Mouse (Mus musculus) embryo, embryonic 11 days (tissue): ENCODE data around the gene Isca1.
"Not testable (repeated sequence)": the region's sequence is repeated elsewhere in the genome, so short reads cannot be mapped to it uniquely, and the experiment has no call there.

ENCODE experiments used
- DNase-seq: peaks from one replicate; pipeline ENCODE4 v3.0.0-alpha.2; 2015

Gene Isca1

DNA sequence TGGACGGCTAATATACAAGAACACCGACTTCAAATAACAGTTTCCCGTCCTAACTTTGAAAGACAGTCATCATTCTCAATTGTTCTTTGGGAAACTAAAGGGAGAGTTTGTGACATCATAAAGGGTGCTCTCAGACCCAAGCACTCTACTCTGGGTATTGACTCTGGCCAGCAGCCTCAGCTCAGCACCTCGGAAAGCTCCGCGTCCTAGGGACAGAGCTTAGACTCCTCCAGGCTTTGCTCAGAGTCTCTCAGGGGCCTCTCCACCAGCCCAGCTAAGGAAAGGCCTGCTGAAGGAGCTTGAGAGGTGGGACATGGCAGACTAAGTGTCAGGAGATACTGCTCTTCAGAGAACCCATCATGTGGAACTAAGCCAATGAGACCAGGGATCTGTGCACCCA lies 23.4 kb downstream of the Isca1 start:
- DNase-seq, result no peak

DNA sequence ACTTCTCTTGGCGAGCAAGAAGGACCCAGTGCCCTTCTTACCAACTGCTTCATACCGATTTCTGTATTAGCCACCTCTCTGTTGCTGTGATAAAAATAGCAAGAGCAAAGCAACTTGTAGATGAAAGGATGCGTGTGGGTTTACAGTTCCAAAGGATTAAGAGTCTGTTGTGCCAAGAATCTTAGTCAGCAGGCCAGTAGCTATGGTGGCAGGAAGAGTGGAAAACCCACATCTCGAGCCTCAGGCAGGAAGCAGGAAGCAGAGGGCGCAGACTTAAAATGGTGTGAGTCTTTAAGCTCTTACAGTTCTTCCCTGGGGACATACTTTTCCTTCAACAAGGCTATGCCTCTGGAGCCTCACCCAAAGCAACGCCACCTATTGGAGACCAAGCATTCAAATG lies 24.1 kb downstream of the Isca1 start:
- no peak for DNase-seq

DNA sequence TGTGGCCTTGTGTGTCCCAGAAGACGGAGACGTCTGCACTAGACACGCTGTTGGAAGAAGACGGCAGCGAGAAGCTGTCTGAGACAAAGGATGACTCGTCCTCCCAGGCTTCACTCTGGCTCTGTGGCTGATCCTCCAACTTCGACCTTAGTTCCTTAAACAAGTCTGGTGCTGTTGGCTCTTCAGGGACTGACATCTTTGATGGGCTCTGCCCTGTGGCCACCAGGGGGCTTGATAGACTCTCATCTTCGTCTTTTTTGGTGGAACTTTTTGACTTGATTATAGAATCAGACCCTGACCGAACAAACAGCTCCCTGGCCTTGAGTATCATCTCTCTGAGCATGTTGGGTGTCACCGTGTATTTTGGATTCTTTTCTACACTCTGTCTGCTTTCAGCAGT lies 27.9 kb downstream of the Isca1 start:
- DNase-seq, result no peak

DNA sequence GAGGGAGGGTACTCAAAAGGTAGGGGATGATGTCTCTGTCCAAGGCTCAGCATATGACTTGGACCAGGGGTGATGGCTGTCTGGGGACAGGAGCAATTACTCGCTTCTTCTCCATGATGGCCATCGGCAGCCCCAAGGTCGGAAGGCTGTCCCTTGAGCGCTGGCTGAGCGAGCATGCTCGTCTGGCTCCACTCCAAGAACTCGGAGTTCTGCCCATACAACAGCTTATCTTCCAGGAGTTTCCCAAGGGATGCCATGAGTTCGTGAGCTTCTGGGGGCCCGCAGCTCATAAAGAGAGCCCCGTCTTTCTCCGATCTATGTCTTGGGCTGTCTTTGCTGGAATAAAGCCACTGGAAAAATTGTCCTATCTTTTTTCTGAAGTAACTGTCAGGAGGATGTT lies 28.5 kb downstream of the Isca1 start:
- no peak for DNase-seq

DNA sequence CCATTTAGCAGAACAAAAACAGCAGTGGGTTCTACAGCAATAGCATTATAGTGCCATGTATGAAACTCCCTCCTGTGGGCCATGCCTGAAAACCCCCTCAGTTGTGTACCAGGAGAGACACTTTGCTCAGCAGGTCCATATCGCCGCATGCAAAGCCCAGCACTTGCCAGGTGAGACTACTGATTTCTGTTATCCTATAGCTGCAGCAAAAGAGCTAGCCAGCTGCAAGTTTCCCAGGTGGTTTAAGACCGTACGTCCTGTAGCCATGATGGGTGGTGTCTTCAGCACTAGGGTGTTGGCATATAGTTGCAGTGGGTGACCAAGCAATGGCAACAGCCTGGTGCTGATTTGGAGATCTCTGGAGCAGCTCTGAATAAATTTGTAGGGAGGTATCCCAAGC lies 30.2 kb downstream of the Isca1 start:
- no peak for DNase-seq

DNA sequence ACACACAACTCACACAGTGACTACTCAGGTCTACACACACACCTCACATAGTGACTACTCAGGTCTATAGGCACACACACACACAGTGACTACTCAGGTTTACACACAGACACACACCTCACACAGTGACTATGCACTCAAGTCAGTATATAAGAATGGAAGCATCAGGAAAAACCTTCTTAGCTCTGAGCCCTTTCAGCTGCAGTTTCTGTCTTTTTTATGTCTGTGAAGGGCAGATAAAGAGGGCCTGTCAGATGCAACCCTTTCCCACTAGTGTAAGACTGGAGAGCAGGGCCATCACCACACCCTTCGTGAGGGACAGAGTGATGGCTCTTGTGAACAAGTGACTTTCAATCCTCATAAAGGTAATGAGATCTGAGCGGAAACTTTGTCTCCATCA lies 31.2 kb downstream of the Isca1 start:
- DNase-seq, result no peak

DNA sequence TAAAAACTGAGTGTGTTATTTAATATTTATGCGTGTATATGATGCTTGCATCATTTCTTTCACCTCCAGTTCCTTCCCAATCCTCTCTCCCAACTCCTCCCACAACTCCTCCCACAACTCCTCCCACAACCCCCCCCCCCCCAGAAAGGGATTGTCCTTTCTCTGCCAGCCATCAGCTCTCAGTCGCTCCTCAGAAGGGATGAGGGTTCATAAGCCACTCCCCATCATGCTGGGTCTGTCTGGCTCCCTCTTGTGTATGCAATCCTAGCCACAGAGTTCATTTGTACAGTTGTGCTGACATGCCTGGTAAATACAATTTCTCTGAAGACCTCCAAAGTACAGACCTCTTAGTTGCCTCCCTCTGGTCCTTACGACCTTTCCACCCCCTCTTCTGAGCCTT lies 34.4 kb downstream of the Isca1 start:
- DNase-seq, result peak; percentile 44

DNA sequence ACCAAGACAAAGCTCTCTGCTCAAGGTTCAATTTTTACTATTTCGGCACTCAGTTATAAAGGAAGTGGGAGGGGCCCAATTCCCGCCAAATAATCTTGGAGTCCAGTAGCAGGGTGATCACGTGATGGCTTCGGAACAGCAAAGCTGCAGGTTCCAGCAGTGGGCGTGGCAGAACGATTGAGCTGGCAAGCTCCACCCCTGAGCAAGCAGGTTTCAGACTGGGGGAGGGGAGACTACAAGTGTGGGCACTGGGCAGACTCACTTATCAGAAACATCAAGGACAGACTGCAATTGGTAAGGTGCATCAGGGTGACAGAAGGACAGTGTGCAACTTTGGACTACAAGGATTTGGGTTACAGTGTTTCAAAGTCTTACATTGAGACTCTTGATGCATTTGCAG lies 35.3 kb downstream of the Isca1 start:
- DNase-seq, result not testable (repeated sequence)

DNA sequence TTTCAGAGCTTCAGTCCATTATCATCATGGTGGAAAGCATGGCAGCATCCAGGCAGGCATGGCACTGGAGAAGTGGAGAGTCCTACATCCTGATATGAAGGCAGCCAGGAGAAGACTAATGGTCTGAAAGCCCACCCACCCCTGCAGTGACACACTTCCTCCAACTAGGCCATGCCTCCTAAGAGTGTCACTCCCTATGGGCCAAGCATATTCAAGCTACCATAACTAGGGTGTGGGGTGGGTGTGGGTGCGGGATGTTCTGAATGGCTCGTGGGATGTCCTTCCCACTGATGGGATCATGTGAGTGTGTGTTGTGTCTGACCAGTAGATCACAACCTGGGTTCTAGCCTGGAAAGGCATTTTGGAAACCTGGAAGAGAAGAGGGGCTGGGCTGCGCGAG lies 35.7 kb downstream of the Isca1 start:
- DNase-seq, result no peak

DNA sequence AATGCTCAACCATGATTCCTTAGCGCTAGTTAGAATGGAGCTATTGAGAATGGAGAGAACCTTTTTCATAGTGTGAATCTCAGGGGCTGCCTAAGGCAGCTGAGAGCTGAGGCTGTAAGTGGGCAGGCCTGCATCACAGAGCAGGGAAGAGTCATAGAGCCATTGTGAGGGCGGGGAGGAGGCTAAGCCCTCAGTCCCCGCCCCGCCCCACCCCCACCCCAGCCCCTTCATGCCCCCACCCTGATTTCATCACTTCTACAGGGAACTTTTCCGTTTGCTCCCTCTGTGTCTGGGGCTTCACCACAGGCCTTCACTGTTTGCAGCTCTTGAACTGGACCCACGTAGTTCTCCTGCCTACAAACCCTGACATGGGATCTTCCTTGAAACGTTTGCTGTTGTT lies 38.0 kb downstream of the Isca1 start, which contains the start of gene Spata31d1d:
TSS of gene Spata31d1d (minus strand) at position 101 of the 400 bp plus-strand sequence.
- DNase-seq, result no peak

DNA sequence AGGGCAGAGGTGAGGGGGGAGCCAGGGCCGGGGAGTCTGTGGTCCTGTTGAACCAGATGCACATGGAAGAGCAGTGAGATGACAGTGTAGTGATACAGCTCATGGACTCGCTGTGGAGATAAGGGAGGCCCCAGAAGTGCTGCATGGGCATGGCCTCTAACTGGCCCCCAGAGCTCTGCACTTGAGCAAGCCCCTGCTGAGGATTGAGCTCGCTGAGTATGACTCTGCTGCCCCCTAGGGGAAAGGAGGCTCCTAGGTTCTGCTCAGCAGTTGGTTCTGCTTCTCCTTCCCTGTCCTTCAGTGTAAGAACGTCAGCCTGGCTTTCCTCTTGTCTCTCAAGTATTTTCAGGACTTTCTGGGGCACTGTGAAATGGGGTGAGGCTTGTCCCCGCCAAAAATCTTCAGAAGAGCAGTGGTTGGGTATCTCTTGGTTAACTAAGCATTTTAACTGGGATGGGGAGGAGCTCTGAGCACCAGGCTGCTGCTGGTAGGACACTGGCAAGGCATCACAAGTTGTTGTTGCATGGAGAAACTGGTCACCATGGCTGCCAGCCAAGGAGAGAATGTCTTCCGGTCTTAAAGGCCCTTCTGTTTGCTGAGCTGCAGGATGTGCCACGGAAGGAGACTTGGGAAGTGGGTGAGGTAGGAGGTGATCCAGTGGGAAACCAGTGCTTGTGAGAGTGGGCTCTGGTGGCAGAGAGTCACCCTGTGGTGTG lies 41.1 kb downstream of the Isca1 start:
- DNase-seq, result peak; percentile 92

DNA sequence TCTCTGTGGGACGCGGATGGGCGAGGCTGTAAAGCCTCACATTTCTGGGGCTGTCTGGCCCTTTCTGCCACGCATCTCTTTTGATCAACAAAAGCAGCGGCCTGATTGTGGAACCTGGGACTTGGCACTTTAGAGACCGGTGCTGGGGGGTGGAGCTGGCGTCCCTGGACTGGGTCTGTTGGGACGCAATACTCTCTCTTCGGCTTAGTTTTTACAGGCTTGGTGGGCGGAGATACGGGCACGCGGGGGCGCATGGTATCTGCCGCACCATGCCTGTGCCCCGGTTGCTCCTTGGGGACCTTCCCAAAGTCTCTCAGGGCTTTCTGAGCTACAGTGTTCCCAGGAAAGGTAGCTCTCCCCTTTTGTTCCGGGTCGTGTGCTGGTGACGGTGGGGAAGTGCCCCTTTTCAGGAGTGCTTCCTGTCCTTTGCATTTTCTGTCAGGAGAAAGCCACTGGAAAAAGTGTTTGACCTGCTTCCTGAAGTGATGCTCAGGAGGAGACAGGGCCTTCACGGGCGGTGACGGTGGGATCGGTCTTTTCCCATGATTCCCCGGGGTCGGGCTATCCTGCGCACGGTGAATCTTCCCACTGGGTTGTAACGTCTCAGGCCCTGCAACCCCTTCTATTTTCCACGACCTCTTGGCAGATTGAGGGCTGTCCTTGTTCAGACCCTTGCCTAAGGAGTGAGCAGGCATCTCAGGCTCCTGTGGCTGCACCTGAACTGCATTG lies 43.3 kb downstream of the Isca1 start:
- no peak for DNase-seq

DNA sequence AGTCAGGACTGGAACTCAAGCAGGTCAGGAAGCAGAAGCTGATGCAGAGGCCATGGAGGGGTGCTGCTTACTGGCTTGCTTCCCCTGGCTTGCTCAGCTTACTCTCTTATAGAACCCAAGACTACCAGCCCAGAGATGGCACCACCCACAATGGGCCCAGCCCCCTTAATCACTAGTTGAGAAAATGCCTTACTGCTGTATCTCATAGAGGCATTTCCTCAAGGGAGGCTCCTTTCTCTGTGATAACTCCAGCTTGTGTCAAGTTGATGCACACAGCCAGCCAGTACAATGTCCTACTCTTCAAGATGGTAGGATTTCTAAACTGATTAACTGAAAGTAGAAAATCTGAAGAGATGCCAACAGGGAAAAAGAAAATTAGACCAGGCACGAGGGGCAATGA lies 47.5 kb downstream of the Isca1 start:
- not testable (repeated sequence) for DNase-seq

DNA sequence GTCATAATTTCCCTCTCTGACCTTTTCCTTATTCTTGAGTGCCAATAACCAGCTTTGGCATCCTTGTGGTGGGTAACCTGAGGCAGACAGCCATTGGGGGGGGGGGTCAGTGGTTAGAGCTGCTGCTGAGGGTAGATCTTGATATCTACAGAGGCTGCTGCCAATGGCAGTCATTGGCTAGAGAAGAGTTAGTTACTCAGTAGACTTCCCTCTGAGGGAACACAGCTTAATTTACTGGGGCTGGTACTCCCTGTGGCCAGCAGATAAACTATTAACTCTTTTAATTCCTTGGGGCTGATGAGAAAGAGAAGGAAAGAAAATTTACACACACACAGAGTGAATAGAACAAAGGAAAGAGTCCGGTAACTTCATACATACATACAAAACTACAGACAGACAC lies 50.1 kb downstream of the Isca1 start:
- DNase-seq, result no peak

DNA sequence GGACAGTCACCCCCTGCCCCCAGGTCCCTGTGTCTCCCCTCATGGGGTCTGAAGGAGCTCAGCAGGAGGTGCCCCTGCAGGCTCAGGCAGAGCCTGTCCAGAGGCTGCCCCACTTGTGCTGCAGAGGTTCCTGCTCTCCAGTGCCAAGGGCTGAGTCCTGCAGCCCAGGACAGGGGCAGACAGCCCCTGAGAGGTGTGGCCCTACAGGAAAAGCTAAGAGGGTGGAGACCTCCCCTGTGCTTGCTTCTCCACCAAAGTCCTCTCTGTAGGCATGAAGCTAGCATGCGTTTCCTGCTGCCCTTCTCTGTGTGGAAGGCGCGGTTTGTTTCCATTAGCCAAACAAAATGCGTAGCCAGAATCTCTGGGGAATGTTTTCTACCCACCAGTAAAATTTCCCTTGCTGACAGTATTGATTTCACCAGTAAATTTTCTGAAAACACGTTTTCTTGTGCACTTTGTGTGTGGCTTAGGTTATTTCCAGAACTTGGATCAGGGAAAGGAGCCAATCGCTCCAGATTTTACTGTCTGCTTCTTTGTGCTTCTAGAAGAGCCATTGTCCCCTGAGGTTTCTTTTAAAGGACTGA lies 50.7 kb downstream of the Isca1 start:
- DNase-seq, result not testable (repeated sequence)

DNA sequence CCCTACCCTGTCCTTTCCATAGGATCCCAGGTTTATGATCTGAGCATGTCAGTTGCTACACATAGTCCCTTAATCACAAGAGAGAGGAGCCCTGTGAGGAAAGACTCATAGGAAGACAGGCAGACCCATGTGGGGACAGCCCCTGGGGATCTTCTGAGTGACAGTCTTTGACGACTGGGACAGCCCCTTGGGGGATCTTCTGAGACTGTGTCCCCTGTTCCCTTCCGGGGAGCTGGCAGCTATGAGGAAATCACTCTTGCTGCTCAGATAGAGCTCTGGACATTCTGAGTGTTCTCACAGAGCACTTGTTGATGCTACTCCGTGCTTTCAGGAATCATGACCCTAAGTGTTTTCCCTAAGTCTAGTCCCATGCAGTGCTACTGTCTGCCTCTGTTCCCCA lies 55.9 kb downstream of the Isca1 start:
- no peak for DNase-seq

DNA sequence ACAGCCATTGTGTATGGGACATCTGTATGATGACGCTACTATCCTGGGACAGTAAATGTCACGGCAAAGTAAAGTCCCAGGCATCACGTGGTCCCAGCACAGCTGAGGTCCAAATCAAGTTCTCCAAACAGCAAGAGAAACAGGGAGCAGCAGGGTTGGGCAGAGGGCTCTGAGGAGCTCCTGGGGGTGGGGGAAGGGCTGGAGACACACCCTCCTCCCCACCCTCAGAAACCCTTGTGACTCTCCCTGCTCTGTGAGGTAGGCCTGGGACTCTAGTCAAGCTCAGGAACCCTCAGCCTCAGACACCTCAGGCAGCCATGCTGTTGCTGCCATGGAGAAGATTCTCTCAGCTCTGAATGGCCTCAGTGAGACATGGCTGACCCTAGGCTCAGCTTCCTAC lies 57.6 kb downstream of the Isca1 start, which contains the start of gene Spata31d1b:
TSS of gene Spata31d1b (plus strand) at position 301 of the 400 bp plus-strand sequence.
- not testable (repeated sequence) for DNase-seq

DNA sequence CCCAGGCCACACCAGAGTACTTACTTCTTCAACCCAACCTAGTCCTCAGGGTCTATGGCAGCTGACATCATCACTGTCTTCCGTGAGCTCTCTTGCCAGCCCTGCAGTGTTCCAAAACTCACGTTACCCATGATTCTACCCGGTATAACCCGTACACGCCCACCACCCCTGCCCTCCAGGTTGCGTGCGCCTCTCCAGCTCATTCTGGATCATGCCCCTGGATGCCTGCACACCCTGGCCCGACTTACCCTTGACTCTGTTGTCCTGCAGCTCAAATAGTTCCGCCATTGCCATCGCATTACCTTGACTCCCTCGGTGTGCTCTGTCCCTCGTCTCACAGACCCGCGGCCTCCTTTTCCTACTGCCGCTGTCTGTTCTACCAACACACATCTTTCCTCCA lies 59.4 kb downstream of the Isca1 start, which contains the start of gene Spata31d1a:
TSS of gene Spata31d1a (minus strand) at position 101 of the 400 bp plus-strand sequence.
- no peak for DNase-seq
